Mouse (Mus musculus): ENCODE results near the gene Slc6a11. TPM values are rescaled to one million over a fixed set of nuclear protein-coding genes. Genes with fewer than 3 reads are reported as not detected.

Gene Slc6a11
- total RNA-seq (2014; fragmentation: Nextera tagmentation) (not detected in 2 replicates), total RNA-seq (2017) (not detected in 2 replicates)

- ATAC-seq (replicated peaks; ENCODE audit: poor library complexity, severe bottlenecking) = no peak
Observed at GRCm38 (mm10) chr6:114131122-114131872, at the start of gene Slc6a11. TSS of gene Slc6a11 (plus strand) at chr6:114131241.

GRCm38 (mm10) chr6:114087106-114087505 lies 43.9 kb upstream of the Slc6a11 start:
- no peak for ATAC-seq (replicated peaks; ENCODE audit: poor library complexity, severe bottlenecking)

GRCm38 (mm10) chr6:114089626-114090025 lies 41.4 kb upstream of the Slc6a11 start:
- ATAC-seq (replicated peaks; ENCODE audit: poor library complexity, severe bottlenecking) = peak; percentile 63

GRCm38 (mm10) chr6:114092216-114092615 lies 38.8 kb upstream of the Slc6a11 start:
- ATAC-seq (replicated peaks; ENCODE audit: poor library complexity, severe bottlenecking) = no peak

- ATAC-seq (replicated peaks; ENCODE audit: poor library complexity, severe bottlenecking) = no peak
Observed at GRCm38 (mm10) chr6:114094251-114094650, 36.8 kb upstream of the Slc6a11 start.

- ATAC-seq (replicated peaks; ENCODE audit: poor library complexity, severe bottlenecking) = no peak
Observed at GRCm38 (mm10) chr6:114096574-114096973, 34.5 kb upstream of the Slc6a11 start.

GRCm38 (mm10) chr6:114101923-114102322 lies 29.1 kb upstream of the Slc6a11 start:
- ATAC-seq (replicated peaks; ENCODE audit: poor library complexity, severe bottlenecking) = no peak

- ATAC-seq (replicated peaks; ENCODE audit: poor library complexity, severe bottlenecking) = no peak
Observed at GRCm38 (mm10) chr6:114119507-114119906, 11.5 kb upstream of the Slc6a11 start.

- no peak for ATAC-seq (replicated peaks; ENCODE audit: poor library complexity, severe bottlenecking)
Observed at GRCm38 (mm10) chr6:114125530-114125929, 5.5 kb upstream of the Slc6a11 start.

- ATAC-seq (replicated peaks; ENCODE audit: poor library complexity, severe bottlenecking) = no peak
Observed at GRCm38 (mm10) chr6:114132472-114132871, 1.4 kb downstream of the Slc6a11 start.

GRCm38 (mm10) chr6:114132916-114133315 lies 1.9 kb downstream of the Slc6a11 start:
- ATAC-seq (replicated peaks; ENCODE audit: poor library complexity, severe bottlenecking) = no peak

- ATAC-seq (replicated peaks; ENCODE audit: poor library complexity, severe bottlenecking) = no peak
Observed at GRCm38 (mm10) chr6:114138970-114139369, 7.9 kb downstream of the Slc6a11 start.

GRCm38 (mm10) chr6:114141481-114141880 lies 10.4 kb downstream of the Slc6a11 start:
- ATAC-seq (replicated peaks; ENCODE audit: poor library complexity, severe bottlenecking) = no peak

- ATAC-seq (replicated peaks; ENCODE audit: poor library complexity, severe bottlenecking) = no peak
Observed at GRCm38 (mm10) chr6:114142480-114142879, 11.4 kb downstream of the Slc6a11 start.

GRCm38 (mm10) chr6:114143544-114143943 lies 12.5 kb downstream of the Slc6a11 start:
- no peak for ATAC-seq (replicated peaks; ENCODE audit: poor library complexity, severe bottlenecking)

- no peak for ATAC-seq (replicated peaks; ENCODE audit: poor library complexity, severe bottlenecking)
Observed at GRCm38 (mm10) chr6:114144447-114145105, 13.5 kb downstream of the Slc6a11 start.

GRCm38 (mm10) chr6:114145650-114146329 lies 14.7 kb downstream of the Slc6a11 start:
- no peak for ATAC-seq (replicated peaks; ENCODE audit: poor library complexity, severe bottlenecking)

- ATAC-seq (replicated peaks; ENCODE audit: poor library complexity, severe bottlenecking) = no peak
Observed at GRCm38 (mm10) chr6:114155720-114156119, 24.7 kb downstream of the Slc6a11 start.

- no peak for ATAC-seq (replicated peaks; ENCODE audit: poor library complexity, severe bottlenecking)
Observed at GRCm38 (mm10) chr6:114158811-114159210, 27.8 kb downstream of the Slc6a11 start.

- ATAC-seq (replicated peaks; ENCODE audit: poor library complexity, severe bottlenecking) = no peak
Observed at GRCm38 (mm10) chr6:114160732-114161131, 29.7 kb downstream of the Slc6a11 start.

- no peak for ATAC-seq (replicated peaks; ENCODE audit: poor library complexity, severe bottlenecking)
Observed at GRCm38 (mm10) chr6:114174052-114174397, 43.0 kb downstream of the Slc6a11 start.
